Mouse (Mus musculus) MEL (cell line): Measurements from ENCODE around the gene Tubg2. TPM values are rescaled to one million over a fixed set of nuclear protein-coding genes. Genes with fewer than 3 reads are reported as not detected.

ENCODE experiments used
- DNase-seq: peaks from one replicate; pipeline ENCODE4 v3.0.0; 2011; ENCODE audit warnings: low read depth, low spot score
- H3K27ac ChIP-seq: 2 replicates; pipeline ENCODE4 v1.5.1; 2012; ENCODE audit warnings: low read depth, mild to moderate bottlenecking, control low read depth, low read length, moderate library complexity; ENCODE audit not compliant: control insufficient read depth
- H3K27me3 ChIP-seq, 2 experiments: fragments of 150-350 bp in 1 of 2; sonication (generic) in 1 of 2; 2 replicates each; pipeline ENCODE4 v1.6.1; 2012; ENCODE audit warnings: low read length in 2 of 2, mild to moderate bottlenecking in 2 of 2, improper control_type of control experiment in 1 of 2, moderate library complexity in 1 of 2; ENCODE audit not compliant: insufficient read depth in 2 of 2, control insufficient read depth in 1 of 2
- H3K36me3 ChIP-seq, 2 experiments: 2 replicates each; pipeline ENCODE4 v1.6.1; 2012 to 2014; ENCODE audit warnings: low read length in 2 of 2, improper control_type of control experiment in 1 of 2, inconsistent platforms in 1 of 2, mild to moderate bottlenecking in 1 of 2; ENCODE audit not compliant: insufficient read depth in 2 of 2, control insufficient read depth in 1 of 2
- H3K4me1 ChIP-seq, 2 experiments: fragments of 150-350 bp in 1 of 2; sonication (generic) in 1 of 2; 2 replicates each; pipeline ENCODE4 v1.6.1; 2012; ENCODE audit warnings: low read length in 2 of 2, improper control_type of control experiment in 1 of 2, mild to moderate bottlenecking in 1 of 2; ENCODE audit not compliant: insufficient read depth in 2 of 2, control insufficient read depth in 1 of 2
- H3K4me3 ChIP-seq, 2 experiments: fragments of 150-350 bp in 1 of 2; sonication (generic) in 1 of 2; 2 replicates each; pipeline ENCODE4 v1.5.1; 2012; ENCODE audit warnings: low read depth in 2 of 2, low read length in 2 of 2, mild to moderate bottlenecking in 2 of 2, moderate library complexity in 2 of 2, control low read depth in 1 of 2, improper control_type of control experiment in 1 of 2; ENCODE audit not compliant: control insufficient read depth in 1 of 2, insufficient read depth in 1 of 2
- H3K79me2 ChIP-seq: 2 replicates; pipeline ENCODE4 v1.6.1; 2012; ENCODE audit warnings: mild to moderate bottlenecking, low read length, moderate library complexity; ENCODE audit not compliant: control insufficient read depth, poor library complexity, insufficient read depth
- H3K9ac ChIP-seq: 2 replicates; pipeline ENCODE4 v1.6.1; 2012; ENCODE audit warnings: low read depth, mild to moderate bottlenecking, control low read depth, low read length, moderate library complexity; ENCODE audit not compliant: control insufficient read depth, poor library complexity, severe bottlenecking
- H3K9me3 ChIP-seq: fragments of 150-350 bp; sonication (generic); replicated peaks from 2 replicates; pipeline ENCODE4 v1.6.1; 2012; ENCODE audit warnings: mild to moderate bottlenecking, low read length, improper control_type of control experiment, moderate library complexity; ENCODE audit not compliant: insufficient read depth
- CHD1 ChIP-seq: IDR thresholded peaks from 2 replicates; pipeline ENCODE4 v1.6.1; 2012; ENCODE audit warnings: low read depth, mild to moderate bottlenecking, inconsistent platforms, low read length, improper control_type of control experiment
- ETS1 ChIP-seq: IDR thresholded peaks from 2 replicates; pipeline ENCODE4 v1.6.1; 2012; ENCODE audit warnings: low read depth, mild to moderate bottlenecking, inconsistent platforms, low read length, improper control_type of control experiment, moderate library complexity
- GATA1 ChIP-seq: IDR thresholded peaks from 2 replicates; pipeline ENCODE4 v1.6.1; 2011; ENCODE audit warnings: low read depth, low read length, improper control_type of control experiment
- HCFC1 ChIP-seq: IDR thresholded peaks from 2 replicates; pipeline ENCODE4 v1.6.1; 2012; ENCODE audit warnings: low read depth, mild to moderate bottlenecking, inconsistent platforms, low read length, improper control_type of control experiment, moderate library complexity
- JUND ChIP-seq: IDR thresholded peaks from 2 replicates; pipeline ENCODE4 v1.6.1; 2011; ENCODE audit warnings: low read depth, mild to moderate bottlenecking, improper control_type of control experiment, low read length
- MXI1 ChIP-seq: IDR thresholded peaks from 2 replicates; pipeline ENCODE4 v1.6.1; 2011; ENCODE audit warnings: mild to moderate bottlenecking, low read depth, low read length, improper control_type of control experiment
- MYB ChIP-seq: IDR thresholded peaks from 2 replicates; pipeline ENCODE4 v1.6.1; 2011; ENCODE audit warnings: mild to moderate bottlenecking, low read depth, low read length, improper control_type of control experiment
- MYC ChIP-seq: IDR thresholded peaks from 2 replicates; pipeline ENCODE4 v1.6.1; 2011; ENCODE audit warnings: low read depth, mild to moderate bottlenecking, low read length, improper control_type of control experiment, moderate library complexity
- NRF1 ChIP-seq: IDR thresholded peaks from 2 replicates; pipeline ENCODE4 v1.6.1; 2014; ENCODE audit warnings: low read depth, mild to moderate bottlenecking, inconsistent platforms, low read length, improper control_type of control experiment, moderate library complexity; ENCODE audit not compliant: poor library complexity, insufficient read depth, severe bottlenecking
- POLR2AphosphoS2 ChIP-seq: IDR thresholded peaks from 2 replicates; pipeline ENCODE4 v1.6.1; 2011; ENCODE audit warnings: low read length, improper control_type of control experiment
- RAD21 ChIP-seq: IDR thresholded peaks from 2 replicates; pipeline ENCODE4 v1.6.1; 2011; ENCODE audit warnings: mild to moderate bottlenecking, low read depth, low read length, improper control_type of control experiment
- RCOR1 ChIP-seq: IDR thresholded peaks from 2 replicates; pipeline ENCODE4 v1.6.1; 2012; ENCODE audit warnings: low read depth, mild to moderate bottlenecking, inconsistent platforms, low read length, improper control_type of control experiment
- SMC3 ChIP-seq: IDR thresholded peaks from 2 replicates; pipeline ENCODE4 v1.6.1; 2011; ENCODE audit warnings: low read depth, low read length, improper control_type of control experiment
- TBP ChIP-seq: IDR thresholded peaks from 2 replicates; pipeline ENCODE4 v1.8.0; 2011; ENCODE audit warnings: low read depth, low read length, improper control_type of control experiment
- TCF12 ChIP-seq: IDR thresholded peaks from 2 replicates; pipeline ENCODE4 v1.6.1; 2014; ENCODE audit warnings: low read depth, mild to moderate bottlenecking, inconsistent platforms, low read length, improper control_type of control experiment, moderate library complexity
- USF1 ChIP-seq: IDR thresholded peaks from 2 replicates; pipeline ENCODE4 v1.6.1; 2014; ENCODE audit warnings: low read depth, mild to moderate bottlenecking, inconsistent platforms, low read length, improper control_type of control experiment, moderate library complexity
- ZKSCAN1 ChIP-seq: IDR thresholded peaks from 2 replicates; pipeline ENCODE4 v1.6.1; 2012; ENCODE audit warnings: low read depth, mild to moderate bottlenecking, inconsistent platforms, low read length, improper control_type of control experiment, moderate library complexity
- ZMIZ1 ChIP-seq: IDR thresholded peaks from 2 replicates; pipeline ENCODE4 v1.6.1; 2012; ENCODE audit warnings: low read depth, mild to moderate bottlenecking, inconsistent platforms, low read length, improper control_type of control experiment, moderate library complexity
- polyA plus RNA-seq, 2 experiments: library from polyadenylated mRNA; stranded (reverse) in 1 of 2; unstranded in 1 of 2; fragments of >175 nt in 1 of 2; fragments of >200 nt in 1 of 2; gene quantifications; 2 replicates each; pipeline versions ENCODE4 v1.2.1 to v1.2.4; 2012; ENCODE audit warnings: low replicate concordance in 2 of 2, low read depth in 1 of 2; ENCODE audit not compliant: insufficient read length in 2 of 2, insufficient read depth in 1 of 2, missing spikeins in 1 of 2
- total RNA-seq: library from RNA; depleted of rRNA; stranded (reverse); fragments of 300-350 nt; gene quantifications from 2 replicates; pipeline ENCODE4 v1.2.3, GENCODE M21; 2012

The Tubg2 gene
- total and polyA plus RNA-seq, 3 experiments: not detected

DNA sequence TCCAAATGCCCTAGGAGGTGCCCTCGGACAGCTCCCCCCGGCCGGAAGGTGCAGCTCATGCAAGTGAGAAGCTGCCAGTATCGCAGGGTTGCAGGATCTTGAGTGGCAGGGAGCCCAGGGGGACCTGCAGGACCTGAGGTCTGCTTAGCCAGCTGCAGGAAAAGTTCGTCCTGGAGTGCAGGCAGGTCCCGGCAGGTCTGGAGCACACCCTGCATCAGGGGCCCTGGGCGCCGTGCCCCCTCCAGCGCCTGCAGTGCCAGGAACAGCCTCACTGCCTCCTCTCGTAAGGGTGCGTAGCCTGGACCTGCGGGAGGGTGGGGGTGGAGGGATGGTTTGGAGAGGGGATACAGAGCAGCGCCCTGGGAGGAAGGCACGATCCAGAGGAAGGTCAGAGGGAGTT lies 10.7 kb downstream of the Tubg2 start:
- TF ChIP-seq CHD1 (no peak), ZMIZ1 (no peak), USF1 (no peak), MXI1 (no peak), ZKSCAN1 (no peak), JUND (no peak), POLR2AphosphoS2 (no peak), HCFC1 (no peak), RAD21 (no peak), ETS1 (no peak), GATA1 (no peak)
- DNase-seq: no peak
- peaks cover 0 to 2% of the 10 kb centered on the region in 2 experiments; a peak in 2 of 4 replicates for H3K27me3 ChIP-seq
- no peaks in the 10 kb centered on the region for H3K36me3 ChIP-seq
- H3K4me3 ChIP-seq: no peak overlapping the region
- no peak overlapping the region for H3K27ac ChIP-seq
- no peaks in the 10 kb centered on the region; the same call in 1 of the 2 replicates for H3K79me2 ChIP-seq
- H3K9ac ChIP-seq: no peak overlapping the region
- H3K9me3 ChIP-seq: no peaks in the 10 kb centered on the region
- H3K4me1 ChIP-seq: peaks cover 0 to 9% of the 10 kb centered on the region in 2 experiments; a peak in 1 of 4 replicates

- peaks cover 0 to 2% of the 10 kb centered on the region in 2 experiments; a peak in 2 of 4 replicates for H3K27me3 ChIP-seq
- no peak overlapping the region for H3K27ac ChIP-seq
- H3K9me3 ChIP-seq: no peaks in the 10 kb centered on the region
- no peak for TF ChIP-seq MYC
- TF ChIP-seq RAD21: no peak
- no peak for TF ChIP-seq SMC3
- TF ChIP-seq TBP: no peak
- no peak for TF ChIP-seq RCOR1
- TF ChIP-seq CHD1: no peak
- TF ChIP-seq MYB: no peak
- no peak for TF ChIP-seq TCF12
- TF ChIP-seq NRF1: no peak
- H3K79me2 ChIP-seq: no peaks in the 10 kb centered on the region; the same call in 1 of the 2 replicates
- H3K4me3 ChIP-seq: no peak overlapping the region
- DNase-seq: no peak
- H3K9ac ChIP-seq: no peak overlapping the region
- H3K4me1 ChIP-seq: peaks cover 0 to 13% of the 10 kb centered on the region in 2 experiments; a peak in 2 of 4 replicates
- H3K36me3 ChIP-seq: peaks cover 0 to 2% of the 10 kb centered on the region in 2 experiments; a peak in 1 of 4 replicates
Measured at GRCm38 (mm10) chr11:101167211-101167962, 11.7 kb downstream of the Tubg2 start.
